Mouse (Mus musculus) olfactory bulb, adult 2 months (tissue): Measurements from ENCODE around the gene Ctsj. TPM values are rescaled to one million over a fixed set of nuclear protein-coding genes. Genes with fewer than 3 reads are reported as not detected.
"Not testable (repeated sequence)": the region's sequence is repeated elsewhere in the genome, so short reads cannot be mapped to it uniquely, and the experiment has no call there.

Source experiments
- H3K27ac ChIP-seq: fragments of 200-500 bp; 2 replicates; pipeline ENCODE4 v1.5.1; 2012; ENCODE audit warnings: low read depth, low read length; ENCODE audit not compliant: insufficient read depth
- H3K4me1 ChIP-seq: fragments of 200-500 bp; 2 replicates; pipeline ENCODE4 v1.6.1; 2012; ENCODE audit warnings: low read length; ENCODE audit not compliant: control insufficient read depth, insufficient read depth
- H3K4me3 ChIP-seq: fragments of 200-500 bp; 2 replicates; pipeline ENCODE4 v1.5.1; 2012; ENCODE audit warnings: mild to moderate bottlenecking, low read depth, low read length, moderate library complexity; ENCODE audit not compliant: insufficient read depth
- CTCF ChIP-seq: fragments of 200-500 bp; IDR thresholded peaks from 2 replicates; pipeline ENCODE4 v1.5.1; 2012; ENCODE audit warnings: low read depth, mild to moderate bottlenecking, low read length, moderate library complexity; ENCODE audit not compliant: insufficient read depth
- POLR2A ChIP-seq: fragments of 200-500 bp; IDR thresholded peaks from 2 replicates; pipeline ENCODE4 v1.6.1; 2012; ENCODE audit warnings: mild to moderate bottlenecking, low read depth, low read length, moderate library complexity; ENCODE audit not compliant: insufficient read depth
- WGBS: fragments of 180-500 bp; shearing (Covaris S2); methylation state at CpG from one replicate; pipeline ENCODE4 v1.1.7; 2018; 5-methylcytosine and 5-hydroxymethylcytosine counted together
- polyA plus RNA-seq: library from polyadenylated mRNA; stranded (reverse); fragments of >200 nt; gene quantifications from 2 replicates; pipeline ENCODE4 v1.2.4, GENCODE M21; 2012; ENCODE audit warnings: low replicate concordance; ENCODE audit not compliant: missing spikeins, insufficient read depth, insufficient read length

Ctsj gene
- polyA plus RNA-seq: not detected in 2 replicates

GRCm38 (mm10) chr13:61005859-61006258 is at the start of gene Ctsj:
Gene Ctsj, minus strand, starts transcription at chr13:61005959.
- Histone ChIP-seq H3K4me3 (no peak within 1 kb of the TSS), H3K27ac (no peak within 1 kb of the TSS), H3K4me1 (no peaks in the 10 kb centered on the region)
- 72% methylated on average over 3 of the region's 3 CpGs for WGBS
- TF ChIP-seq POLR2A (no peak), CTCF (no peak)

DNA sequence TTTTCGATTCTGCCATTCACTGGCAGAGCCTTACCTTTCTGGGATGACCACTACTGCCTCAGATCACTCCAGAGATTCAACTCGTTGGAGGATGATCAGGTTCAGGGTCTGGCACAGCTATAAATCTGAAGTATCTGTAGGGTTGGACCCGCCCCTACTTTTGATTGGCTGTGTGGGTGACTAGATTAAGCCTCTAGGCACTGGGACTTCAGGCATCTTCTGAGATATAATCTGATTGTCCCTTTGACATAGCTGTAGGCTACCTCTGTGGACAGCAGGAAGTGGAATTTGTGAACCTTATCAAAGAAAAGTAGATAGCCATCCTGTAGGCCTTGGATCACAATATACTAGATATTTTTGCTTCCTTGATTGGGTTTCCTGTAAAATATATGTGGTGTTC is 34.8 kb upstream of the Ctsj start, which contains the start of gene Ctsq:
Gene Ctsq, minus strand, starts transcription at position 101 of the 400 bp plus-strand sequence.
- Histone ChIP-seq H3K27ac (no peak within 1 kb of the TSS), H3K4me3 (no peak within 1 kb of the TSS), H3K4me1 (no peaks in the 10 kb centered on the region)
- no peak for TF ChIP-seq POLR2A
- TF ChIP-seq CTCF: no peak
- 48% methylated on average over 3 of the region's 3 CpGs for WGBS

DNA sequence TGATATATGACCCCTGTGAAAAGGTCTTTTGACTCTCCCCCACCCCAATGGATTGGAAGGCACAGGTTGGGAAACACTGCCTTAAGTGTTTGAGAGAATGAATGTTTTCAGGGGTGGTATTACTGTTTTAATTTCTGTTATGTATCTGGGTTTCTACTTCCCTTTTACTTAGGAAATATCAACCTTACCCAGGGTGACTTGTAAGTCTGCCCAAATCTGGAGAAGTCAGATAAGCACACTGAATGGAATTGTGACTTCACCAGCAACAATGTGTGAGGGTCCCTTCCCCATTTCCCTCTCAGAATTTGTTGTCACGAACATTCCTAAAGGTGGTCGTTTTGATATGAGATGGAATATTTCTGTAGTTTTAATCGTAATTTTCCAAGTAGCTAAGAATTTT is 17.0 kb upstream of the Ctsj start:
- Histone ChIP-seq H3K4me3 (no peak overlapping the region), H3K27ac (no peak overlapping the region), H3K4me1 (no peaks in the 10 kb centered on the region)
- WGBS: 85% methylated on average over 3 of the region's 3 CpGs
- TF ChIP-seq CTCF: no peak
- no peak for TF ChIP-seq POLR2A

GRCm38 (mm10) chr13:61021844-61022243 is 16.1 kb upstream of the Ctsj start:
- WGBS: 79% methylated on average over 6 of the region's 6 CpGs
- no peak for TF ChIP-seq CTCF
- no peak for TF ChIP-seq POLR2A

DNA sequence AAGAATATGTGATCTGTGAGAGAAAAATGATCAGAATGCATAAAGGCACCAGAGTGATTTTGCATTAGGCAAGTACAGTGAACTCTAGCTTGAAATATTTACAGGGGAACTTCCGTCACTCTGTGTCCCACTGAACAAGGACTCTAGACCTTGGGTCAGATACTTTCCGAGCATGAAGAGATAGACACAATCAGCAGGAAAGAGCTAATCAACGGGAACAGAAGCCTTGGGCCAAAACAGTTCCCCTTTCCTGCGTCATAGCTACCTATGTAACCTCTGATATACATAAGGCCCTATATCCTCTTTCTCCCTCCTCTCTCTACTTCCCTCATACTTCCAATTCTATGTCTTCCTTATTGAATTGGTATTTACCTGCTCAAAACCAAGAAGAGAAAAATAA is 4.4 kb upstream of the Ctsj start:
- 78% methylated on average over 4 of the region's 4 CpGs for WGBS

More at GRCm38 (mm10) chr13:61021844-61022243, 16.1 kb upstream of the Ctsj start:
- Histone ChIP-seq H3K27ac (no peak overlapping the region), H3K4me1 (no peaks in the 10 kb centered on the region), H3K4me3 (no peak overlapping the region)

DNA sequence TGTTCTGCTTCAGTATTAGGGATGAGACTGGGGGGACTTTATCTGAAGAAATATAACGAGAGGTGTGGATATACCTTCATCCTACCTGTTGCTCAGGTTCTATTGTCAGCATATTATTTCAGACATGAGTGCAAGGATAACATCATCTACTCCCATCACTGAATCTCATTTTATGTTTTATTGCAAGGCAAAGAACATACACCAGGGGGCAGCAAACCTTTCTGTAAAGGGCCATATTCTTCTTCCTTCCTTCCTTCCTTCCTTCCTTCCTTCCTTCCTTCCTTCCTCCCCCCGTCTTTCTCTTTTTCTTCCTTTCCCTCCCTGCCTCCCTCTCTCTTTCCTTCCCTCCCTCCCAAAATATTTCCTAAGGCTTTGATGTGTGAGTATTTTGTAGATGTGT is 8.2 kb downstream of the Ctsj start:
- no peak for TF ChIP-seq POLR2A
- no peak for TF ChIP-seq CTCF
- Histone ChIP-seq H3K4me1 (no peaks in the 10 kb centered on the region), H3K4me3 (no peak overlapping the region), H3K27ac (no peak overlapping the region)
- 54% methylated on average over 2 of the region's 2 CpGs for WGBS

More for the DNA sequence above, 4.4 kb upstream of the Ctsj start:
- H3K27ac ChIP-seq: no peak overlapping the region
- no peaks in the 10 kb centered on the region for H3K4me1 ChIP-seq
- no peak for TF ChIP-seq POLR2A
- no peak for TF ChIP-seq CTCF
- no peak overlapping the region for H3K4me3 ChIP-seq

GRCm38 (mm10) chr13:60986915-60987314 is 18.8 kb downstream of the Ctsj start:
- not testable (repeated sequence) for H3K4me3 ChIP-seq, H3K27ac ChIP-seq, H3K4me1 ChIP-seq
- 72% methylated on average over 4 of the region's 5 CpGs for WGBS

GRCm38 (mm10) chr13:60972319-60972718 is 33.4 kb downstream of the Ctsj start:
- H3K4me3 ChIP-seq, H3K27ac ChIP-seq, H3K4me1 ChIP-seq: not testable (repeated sequence)
- WGBS: 72% methylated on average over 4 of the region's 4 CpGs

GRCm38 (mm10) chr13:60963985-60964384 is 41.8 kb downstream of the Ctsj start:
- WGBS: 20% methylated on average over 5 of the region's 5 CpGs
- H3K27ac ChIP-seq, H3K4me1 ChIP-seq, H3K4me3 ChIP-seq: not testable (repeated sequence)

DNA sequence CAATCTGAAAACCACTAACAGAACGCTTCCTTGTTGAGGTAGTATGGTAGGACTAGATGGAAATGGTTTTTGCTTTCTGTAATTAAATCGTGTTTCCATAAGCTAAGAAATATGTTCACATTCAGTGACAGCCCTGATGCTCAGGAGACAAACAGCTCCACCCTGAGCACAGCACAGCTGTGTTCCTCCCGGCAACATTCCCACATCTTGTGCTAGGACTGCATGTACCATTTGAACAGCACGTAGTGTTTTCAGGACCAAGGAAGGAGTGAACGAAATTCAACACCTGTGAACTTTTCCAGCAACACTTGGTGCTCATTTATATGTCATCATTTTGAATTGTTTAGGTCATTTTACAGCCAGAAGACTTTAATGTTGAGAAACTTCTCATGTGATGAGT is 44.1 kb downstream of the Ctsj start:
- no peak overlapping the region for H3K27ac ChIP-seq
- no peaks in the 10 kb centered on the region for H3K4me1 ChIP-seq
- H3K4me3 ChIP-seq: no peak overlapping the region
- WGBS: 69% methylated on average over 5 of the region's 5 CpGs
- no peak for TF ChIP-seq POLR2A
- no peak for TF ChIP-seq CTCF

Other genes with a start within 250 kb of the Ctsj start
- gene BC051665, start 219.6 kb downstream of the Ctsj start, polyA plus RNA-seq: not detected in 2 replicates
- gene Ctsll3, start 203.1 kb downstream of the Ctsj start, polyA plus RNA-seq: not detected in 2 replicates
- not detected in 2 replicates for gene 4930486L24Rik, start 141.5 kb downstream of the Ctsj start, polyA plus RNA-seq
- gene Gm49392, start 109.1 kb downstream of the Ctsj start, polyA plus RNA-seq: not detected in 2 replicates
- gene Ctla2b, start 108.5 kb downstream of the Ctsj start, polyA plus RNA-seq: not detected in 2 replicates
- gene Tpbpb, start 101.1 kb downstream of the Ctsj start, polyA plus RNA-seq: not detected in 2 replicates
- gene Gm49393, start 70.4 kb downstream of the Ctsj start, polyA plus RNA-seq: not detected in 2 replicates
- not detected in 2 replicates for gene Gm49391, start 69.4 kb downstream of the Ctsj start, polyA plus RNA-seq
- not detected in 2 replicates for gene Ctla2a, start 69.3 kb downstream of the Ctsj start, polyA plus RNA-seq
- not detected in 2 replicates for gene Tpbpa, start 64.0 kb downstream of the Ctsj start, polyA plus RNA-seq
- gene Ctsq, start 34.7 kb upstream of the Ctsj start, polyA plus RNA-seq: not detected in 2 replicates
- not detected in 2 replicates for gene Ctsr, start 158.3 kb upstream of the Ctsj start, polyA plus RNA-seq
- gene Cts6, start 197.5 kb upstream of the Ctsj start, polyA plus RNA-seq: not detected in 2 replicates
- not detected in 2 replicates for gene Cts8, start 249.4 kb upstream of the Ctsj start, polyA plus RNA-seq